Mouse (Mus musculus): ENCODE results near the gene Cd209e.
"Not testable (repeated sequence)": the region's sequence is repeated elsewhere in the genome, so short reads cannot be mapped to it uniquely, and the experiment has no call there.

The Cd209e gene

DNA sequence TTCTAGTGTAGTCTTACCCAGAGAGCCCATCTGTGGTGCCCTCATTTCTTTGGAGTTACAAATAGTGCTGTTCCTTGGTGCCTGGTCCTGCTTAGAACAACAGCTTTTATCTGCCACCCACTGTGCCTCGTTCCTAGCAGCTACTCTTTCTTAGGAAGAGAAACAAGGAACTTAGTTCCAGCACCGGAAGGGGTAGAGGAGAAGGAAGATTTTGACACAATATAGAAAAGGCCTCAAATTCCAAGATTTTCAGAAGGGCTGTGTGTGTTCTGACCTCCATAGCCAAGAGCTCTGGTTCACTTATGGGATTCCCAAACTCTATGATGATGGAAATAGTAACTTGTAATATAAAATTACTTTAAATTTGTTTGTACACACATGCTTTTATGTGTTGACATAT is at the start of gene Cd209e:
Cd209e (minus strand) TSS at position 101 of the 400 bp plus-strand sequence.
- DNase-seq (ENCODE audit: low spot score in 2 of 2) = no peak

DNA sequence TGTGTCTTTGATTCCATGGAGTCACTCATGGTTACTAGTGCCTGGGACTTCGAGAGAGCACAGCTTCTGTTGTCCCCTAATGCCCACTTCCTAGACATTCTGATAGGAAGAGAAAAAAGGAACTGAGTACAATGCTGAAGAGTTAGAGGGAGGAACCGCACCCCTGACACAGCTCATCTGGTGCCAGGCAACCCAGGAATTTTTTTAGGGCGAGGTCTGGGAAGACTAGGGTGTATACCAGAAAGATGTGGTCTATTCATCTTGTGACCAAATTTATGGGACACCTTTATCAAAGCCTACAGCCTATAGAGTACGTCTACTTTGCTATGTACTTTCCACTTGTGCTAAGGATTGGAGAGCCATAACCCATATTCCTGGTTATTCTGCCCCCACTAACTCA is 24.3 kb upstream of the Cd209e start, which contains the start of gene Cd209d:
Cd209d (minus strand) TSS at position 101 of the 400 bp plus-strand sequence.
- no peak for DNase-seq (ENCODE audit: low spot score in 2 of 2)

DNA sequence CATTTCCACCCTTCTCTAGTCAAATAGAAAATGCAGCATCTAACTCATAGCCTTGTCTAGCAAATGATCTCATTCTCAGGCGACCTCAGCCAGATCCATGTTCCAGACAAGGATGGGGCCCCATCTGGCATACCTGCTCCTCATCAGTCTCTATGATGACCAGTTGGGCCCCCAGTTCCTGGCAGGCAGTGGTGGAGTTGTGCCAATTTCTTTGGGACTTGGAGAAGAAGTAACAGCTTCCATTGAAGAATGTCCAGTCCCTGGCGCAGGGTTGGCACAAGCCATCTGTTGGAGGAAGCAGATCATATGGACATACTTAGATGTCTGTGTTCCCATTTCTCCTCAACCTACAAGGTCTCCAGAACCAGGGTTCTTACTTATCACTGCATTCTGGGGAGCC is 22.0 kb upstream of the Cd209e start:
- DNase-seq (ENCODE audit: low spot score in 2 of 2) = no peak

DNA sequence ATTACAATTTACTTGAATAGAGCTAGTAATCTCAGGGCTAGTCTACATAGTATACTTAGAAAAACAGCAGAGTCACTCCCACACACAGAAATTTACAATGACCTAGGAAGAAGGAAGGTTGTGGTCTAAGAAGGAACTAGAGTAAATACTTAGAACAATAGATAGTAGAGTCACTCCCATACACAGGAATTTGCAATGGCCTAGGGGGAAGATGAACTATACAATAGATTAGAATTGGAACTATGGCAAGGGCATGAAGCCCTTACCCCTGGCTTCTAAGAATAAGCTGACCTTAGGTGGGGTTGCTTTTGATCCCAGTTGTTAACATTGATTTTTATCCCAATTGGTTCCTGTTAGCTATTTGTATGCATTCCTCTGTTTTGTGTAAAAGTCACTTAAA is 8.6 kb upstream of the Cd209e start:
- not testable (repeated sequence) for DNase-seq (ENCODE audit: low spot score in 2 of 2)

DNA sequence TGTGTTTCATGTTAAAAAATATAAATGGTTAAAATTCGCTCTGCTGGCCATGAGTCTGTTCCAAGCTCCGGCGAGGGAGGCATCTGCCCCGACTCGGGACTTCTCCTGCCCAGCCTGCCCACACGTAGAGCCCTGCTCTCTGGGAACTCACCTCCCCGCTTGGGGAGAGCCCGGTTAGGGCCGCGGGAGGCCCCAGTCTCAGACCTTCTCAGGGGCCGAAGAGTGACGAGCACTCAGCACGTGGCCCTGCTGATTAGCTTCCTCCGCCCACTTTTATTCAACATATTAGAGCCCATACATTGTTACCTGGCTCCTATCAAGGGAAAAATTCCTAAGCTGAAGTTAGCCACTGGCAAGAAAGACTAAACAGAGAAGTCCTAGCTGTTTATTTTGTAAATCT is 51.0 kb downstream of the Cd209e start:
- peak in 1 of 2 experiments; percentile 27 for DNase-seq (ENCODE audit: low spot score in 2 of 2)
